Mouse (Mus musculus) E14TG2a.4 (cell line): ENCODE results near the gene Arhgef19.

Experiments
- CTCF ChIP-seq: conservative IDR thresholded peaks from 2 replicates; pipeline ENCODE4 v1.5.1; 2014; ENCODE audit warnings: low read length
- NANOG ChIP-seq: IDR thresholded peaks from 2 replicates; pipeline ENCODE4 v1.6.1; 2014; ENCODE audit warnings: borderline replicate concordance, low read length, mixed read lengths
- POU5F1 ChIP-seq: IDR thresholded peaks from 2 replicates; pipeline ENCODE4 v1.6.1; 2014; ENCODE audit warnings: low read length, borderline replicate concordance

DNA sequence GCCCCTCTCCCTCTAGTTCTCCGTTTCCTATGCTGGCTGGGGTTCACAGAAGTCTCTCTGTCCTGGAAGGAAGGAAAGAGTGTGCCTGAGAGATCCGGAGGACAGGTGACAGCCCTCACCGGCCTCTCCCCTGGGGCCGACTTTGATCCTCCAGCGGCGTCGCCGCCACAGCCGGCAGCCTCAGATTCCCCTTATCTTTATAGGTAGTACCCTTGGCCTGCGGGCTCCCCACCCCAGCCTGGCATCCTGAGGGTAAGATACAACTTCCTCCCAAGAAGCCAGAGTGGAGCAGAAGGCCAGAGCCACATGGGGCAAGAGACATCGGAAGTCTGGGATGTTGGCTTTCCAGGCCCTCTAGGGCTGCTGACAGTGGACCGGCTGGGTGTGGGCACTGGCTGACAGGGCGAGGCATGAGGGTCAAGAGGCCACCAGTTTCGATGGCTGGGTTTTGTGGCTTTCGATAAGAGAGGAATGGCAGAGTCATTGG lies 48.3 kb downstream of the Arhgef19 start:
- TF ChIP-seq CTCF, result no peak
- no peak for TF ChIP-seq POU5F1
- no peak for TF ChIP-seq NANOG
